Mouse (Mus musculus) C2C12 (cell line): ENCODE data around the gene Slc16a3. TPM values are rescaled to one million over a fixed set of nuclear protein-coding genes. Genes with fewer than 3 reads are reported as not detected.

Source experiments
- H3K27me3 ChIP-seq: one replicate; pipeline ENCODE4 v1.6.1; 2011; ENCODE audit not compliant: control insufficient read depth, insufficient read depth, insufficient read length
- H3K36me3 ChIP-seq: one replicate; pipeline ENCODE4 v1.6.1; 2011; ENCODE audit not compliant: control insufficient read depth, insufficient read depth
- H3K4me3 ChIP-seq: one replicate; pipeline ENCODE4 v1.5.1; 2011; ENCODE audit warnings: mild to moderate bottlenecking, control low read depth; ENCODE audit not compliant: poor library complexity, insufficient read depth, severe bottlenecking
- H3K79me2 ChIP-seq: one replicate; pipeline ENCODE4 v1.6.1; 2011; ENCODE audit not compliant: control insufficient read depth, insufficient read depth
- H3K79me3 ChIP-seq: one replicate; pipeline ENCODE4 v1.6.1; 2011; ENCODE audit warnings: low read depth, control low read depth
- H3ac ChIP-seq: one replicate; pipeline ENCODE3; 2011; ENCODE audit warnings: low read depth; ENCODE audit not compliant: control insufficient read depth, insufficient read length
- CEBPB ChIP-seq: IDR thresholded peaks from one replicate; pipeline ENCODE4 v1.6.1; 2011; ENCODE audit warnings: low read depth, mild to moderate bottlenecking, control low read depth, moderate library complexity
- CTCF ChIP-seq: IDR thresholded peaks from one replicate; pipeline ENCODE4 v1.5.1; 2011; ENCODE audit not compliant: control insufficient read depth, insufficient read depth, insufficient read length
- FOSL1 ChIP-seq: IDR thresholded peaks from one replicate; pipeline ENCODE4 v1.8.0; 2011; ENCODE audit warnings: mild to moderate bottlenecking, low read length; ENCODE audit not compliant: poor library complexity, insufficient read depth, severe bottlenecking
- MAX ChIP-seq: IDR thresholded peaks from one replicate; pipeline ENCODE4 v1.6.1; 2011; ENCODE audit warnings: mild to moderate bottlenecking, control low read depth
- MYOD1 ChIP-seq: IDR thresholded peaks from one replicate; pipeline ENCODE4 v1.6.1; 2011; ENCODE audit warnings: low read depth; ENCODE audit not compliant: control insufficient read depth, insufficient read length
- MYOG ChIP-seq: IDR thresholded peaks from one replicate; pipeline ENCODE4 v1.6.1; 2011; ENCODE audit not compliant: control insufficient read depth, insufficient read length; ENCODE audit errors: extremely low read depth
- USF1 ChIP-seq: IDR thresholded peaks from one replicate; pipeline ENCODE4 v1.6.1; 2011; ENCODE audit warnings: low read depth, mild to moderate bottlenecking, control low read depth, moderate library complexity
- polyA plus RNA-seq: library from polyadenylated mRNA; unstranded; fragments of >200 nt; fragmentation: generic; extraction: Trizol; gene quantifications from one replicate; pipeline ENCODE4 v1.2.1, GENCODE M21; 2012; ENCODE audit warnings: missing spikeins

The Slc16a3 gene
- polyA plus RNA-seq, 1 experiment = 0.89 TPM

DNA sequence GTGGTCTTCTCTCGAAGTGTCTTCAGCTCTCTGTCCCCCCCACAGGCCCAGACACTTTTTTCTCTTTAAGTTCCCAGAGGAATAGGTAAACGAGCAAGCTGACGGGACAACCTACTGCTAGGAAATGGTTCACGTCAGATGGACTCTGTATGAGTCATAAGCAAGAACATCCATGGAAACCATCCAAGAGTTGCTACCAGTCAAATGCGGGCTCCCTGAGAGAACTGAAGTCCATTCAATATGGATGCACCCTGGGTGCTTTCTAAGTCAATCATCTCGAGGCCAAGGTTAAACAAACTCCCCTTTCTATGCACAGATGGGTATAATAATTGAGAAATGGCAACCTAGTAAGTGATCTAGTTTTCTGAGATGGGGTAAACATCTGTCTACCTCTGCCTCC is 25.0 kb downstream of the Slc16a3 start:
- Histone ChIP-seq H3K79me3 (peaks cover 57% of the 10 kb centered on the region), H3ac (no peak overlapping the region), H3K27me3 (no peaks in the 10 kb centered on the region), H3K4me3 (no peak overlapping the region), H3K36me3 (peaks cover 100% of the 10 kb centered on the region), H3K79me2 (peaks cover 65% of the 10 kb centered on the region)
- no peak for TF ChIP-seq MYOD1
- TF ChIP-seq FOSL1 = no peak
- no peak for TF ChIP-seq MYOG
- TF ChIP-seq CEBPB = no peak
- TF ChIP-seq MAX = no peak
- no peak for TF ChIP-seq CTCF
- no peak for TF ChIP-seq USF1

- no peak overlapping the region for H3K4me3 ChIP-seq
- H3ac ChIP-seq = no peak overlapping the region
- no peak for TF ChIP-seq MYOG
- no peak for TF ChIP-seq FOSL1
- TF ChIP-seq MAX = no peak
- TF ChIP-seq CTCF = no peak
- no peak for TF ChIP-seq CEBPB
- no peak for TF ChIP-seq USF1
- H3K36me3 ChIP-seq = peaks cover 91% of the 10 kb centered on the region
- peaks cover 84% of the 10 kb centered on the region for H3K79me3 ChIP-seq
- H3K79me2 ChIP-seq = peaks cover 97% of the 10 kb centered on the region
- no peaks in the 10 kb centered on the region for H3K27me3 ChIP-seq
Measured at GRCm38 (mm10) chr11:120979711-120980426, 31.6 kb downstream of the Slc16a3 start.

GRCm38 (mm10) chr11:120980427-120981035 is 32.3 kb downstream of the Slc16a3 start:
- H3ac ChIP-seq = no peak overlapping the region
- no peak for TF ChIP-seq CTCF
- TF ChIP-seq MYOG = no peak
- no peak for TF ChIP-seq FOSL1
- TF ChIP-seq MYOD1 = no peak
- peaks cover 82% of the 10 kb centered on the region for H3K79me3 ChIP-seq

GRCm38 (mm10) chr11:120981661-120982060 is 33.4 kb downstream of the Slc16a3 start:
- peaks cover 97% of the 10 kb centered on the region for H3K79me2 ChIP-seq
- no peak overlapping the region for H3K4me3 ChIP-seq
- no peak overlapping the region for H3ac ChIP-seq
- TF ChIP-seq MYOD1 (no peak), FOSL1 (no peak), CTCF (no peak), USF1 (no peak), CEBPB (no peak), MAX (no peak), MYOG (no peak)
- H3K79me3 ChIP-seq = peaks cover 83% of the 10 kb centered on the region
- peaks cover 85% of the 10 kb centered on the region for H3K36me3 ChIP-seq
- H3K27me3 ChIP-seq = no peaks in the 10 kb centered on the region

More at GRCm38 (mm10) chr11:120980427-120981035, 32.3 kb downstream of the Slc16a3 start:
- no peak overlapping the region for H3K4me3 ChIP-seq
- peaks cover 85% of the 10 kb centered on the region for H3K36me3 ChIP-seq
- H3K79me2 ChIP-seq = peaks cover 97% of the 10 kb centered on the region
- no peaks in the 10 kb centered on the region for H3K27me3 ChIP-seq

DNA sequence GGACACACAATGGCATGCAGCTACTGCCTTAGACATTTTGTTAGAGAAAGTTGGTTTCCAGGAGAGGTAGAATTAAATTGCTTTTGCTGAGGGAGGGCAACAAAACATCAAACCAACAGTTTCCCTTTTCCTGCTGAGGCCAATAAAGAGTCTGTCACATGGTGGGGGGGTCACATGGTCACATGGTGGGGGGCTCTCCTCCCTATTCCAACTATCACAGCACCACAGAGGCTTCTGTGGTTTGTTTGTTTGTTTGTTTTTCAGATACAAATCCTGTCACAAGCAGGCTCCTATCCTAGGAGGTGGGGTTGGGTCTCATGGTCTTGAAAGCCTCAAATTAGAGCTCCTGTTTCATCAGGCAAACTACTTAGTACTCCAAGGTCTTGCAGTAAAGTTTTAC is 34.2 kb downstream of the Slc16a3 start:
- Histone ChIP-seq H3K79me3 (peaks cover 83% of the 10 kb centered on the region), H3K79me2 (peaks cover 97% of the 10 kb centered on the region), H3ac (no peak overlapping the region), H3K27me3 (no peaks in the 10 kb centered on the region), H3K36me3 (peaks cover 85% of the 10 kb centered on the region), H3K4me3 (no peak overlapping the region)
- TF ChIP-seq MAX = no peak
- no peak for TF ChIP-seq MYOG
- TF ChIP-seq USF1 = no peak
- no peak for TF ChIP-seq MYOD1
- TF ChIP-seq CEBPB = no peak
- no peak for TF ChIP-seq FOSL1
